Mouse (Mus musculus): ENCODE data around the gene Gtf2h5.

The Gtf2h5 gene

DNA sequence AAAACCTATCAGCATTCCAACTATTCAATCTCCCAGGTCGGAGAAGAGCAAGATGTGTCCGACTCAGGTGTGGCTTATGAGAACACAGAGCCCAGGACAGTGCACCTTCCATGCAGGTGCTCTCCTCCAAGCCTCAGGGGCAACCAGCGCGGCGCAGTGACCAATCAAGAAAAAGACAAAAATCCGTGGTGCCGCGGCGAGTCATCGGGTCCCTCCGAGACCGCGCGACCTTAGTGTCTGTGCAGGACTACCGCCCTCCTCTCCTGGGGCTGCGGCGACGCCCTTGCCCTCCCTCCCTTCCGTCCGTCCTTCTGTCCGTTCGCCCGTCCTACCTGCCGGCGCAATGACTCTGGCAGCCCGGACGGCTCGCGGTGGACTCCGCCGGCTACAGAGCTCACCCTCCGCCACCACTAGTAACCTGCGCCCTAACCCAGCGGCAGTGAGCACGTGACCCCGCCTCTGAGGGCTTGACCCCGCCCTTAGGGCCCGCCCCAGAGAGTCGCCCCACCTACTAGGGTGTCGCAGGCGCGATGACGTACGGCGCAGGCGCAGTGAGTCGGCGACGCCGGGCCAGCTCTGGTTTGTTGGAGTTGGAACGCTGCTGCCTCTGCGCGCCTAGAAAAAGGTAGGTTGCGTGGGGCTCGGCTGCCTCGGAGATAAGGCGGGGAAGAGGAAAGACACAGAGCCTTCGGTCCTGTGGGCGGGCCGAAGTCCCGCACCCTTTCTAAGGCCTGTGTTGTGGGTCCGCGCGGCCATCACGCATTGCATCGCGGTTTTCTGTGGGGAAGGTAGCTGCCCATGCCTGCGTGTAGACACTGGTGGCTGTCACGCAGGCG is at the start of gene Gtf2h5, which contains the start of gene Serac1:
Gene Gtf2h5, plus strand, starts transcription at position 500 of the 836 bp plus-strand sequence.
Gene Serac1, minus strand, starts transcription at position 455 of the 836 bp plus-strand sequence.
- peak; percentile 96 to 97 for DNase-seq (ENCODE audit: low spot score in 2 of 2)

DNA sequence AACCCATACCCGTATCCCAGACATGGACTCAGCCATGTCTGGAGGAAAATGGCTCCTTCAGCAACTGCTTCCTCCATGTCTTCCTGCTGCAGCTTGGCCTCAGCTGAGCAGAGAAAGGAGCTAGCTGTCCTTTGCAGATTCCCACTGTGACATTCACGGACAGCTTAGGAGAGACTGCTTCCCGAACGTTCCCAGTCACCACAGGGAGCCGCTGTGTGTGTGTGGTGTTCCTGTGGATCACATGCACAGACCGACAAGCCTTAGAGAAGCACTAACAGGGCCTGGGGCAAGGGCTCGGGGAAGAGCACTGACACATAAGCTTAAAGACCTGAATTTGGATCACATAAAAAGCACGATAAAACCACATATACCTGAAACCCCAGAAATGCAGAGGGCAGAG is 43.9 kb upstream of the Gtf2h5 start:
- DNase-seq (ENCODE audit: low spot score in 2 of 2): no peak

DNA sequence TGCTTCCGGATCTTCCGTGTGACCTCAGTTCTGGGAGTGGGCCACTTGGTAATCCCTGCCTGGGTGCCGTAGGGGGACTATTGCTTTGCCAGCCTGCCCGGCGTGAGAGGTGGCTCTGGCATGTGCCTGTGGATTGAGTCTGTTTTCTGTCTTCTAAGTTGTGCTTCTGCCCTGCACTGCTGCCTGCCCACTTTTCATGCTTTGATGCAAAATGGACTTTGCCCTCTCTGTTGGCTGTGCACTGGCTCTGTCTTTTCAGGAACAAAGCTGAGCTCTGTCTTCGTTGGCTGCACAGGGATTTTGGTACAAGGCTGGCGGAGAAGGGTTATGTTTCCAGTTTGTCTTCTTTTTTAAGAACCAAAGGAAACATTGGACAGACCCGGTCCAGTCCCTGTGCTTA is 43.1 kb upstream of the Gtf2h5 start:
- DNase-seq (ENCODE audit: low spot score in 2 of 2): no peak

DNA sequence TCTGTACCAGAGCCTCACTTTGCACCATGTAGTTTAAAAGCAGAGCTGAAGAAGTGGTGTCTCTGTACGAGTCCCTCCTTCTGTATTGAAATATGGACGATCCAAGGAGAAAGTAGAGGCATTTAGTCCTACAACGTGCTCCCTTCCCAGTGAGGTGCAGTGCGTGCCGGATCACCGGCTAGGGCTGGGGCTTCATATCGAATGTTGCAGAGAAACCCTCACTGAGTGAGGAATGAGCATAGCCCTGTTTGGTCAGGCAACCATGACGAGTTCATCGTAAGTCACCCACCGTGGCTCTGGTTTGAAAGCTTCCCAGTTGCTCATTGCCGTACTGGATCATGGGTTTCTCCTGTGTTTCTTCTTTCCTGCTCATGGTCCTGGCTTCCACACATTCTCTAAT is 42.7 kb upstream of the Gtf2h5 start:
- no peak for DNase-seq (ENCODE audit: low spot score in 2 of 2)

DNA sequence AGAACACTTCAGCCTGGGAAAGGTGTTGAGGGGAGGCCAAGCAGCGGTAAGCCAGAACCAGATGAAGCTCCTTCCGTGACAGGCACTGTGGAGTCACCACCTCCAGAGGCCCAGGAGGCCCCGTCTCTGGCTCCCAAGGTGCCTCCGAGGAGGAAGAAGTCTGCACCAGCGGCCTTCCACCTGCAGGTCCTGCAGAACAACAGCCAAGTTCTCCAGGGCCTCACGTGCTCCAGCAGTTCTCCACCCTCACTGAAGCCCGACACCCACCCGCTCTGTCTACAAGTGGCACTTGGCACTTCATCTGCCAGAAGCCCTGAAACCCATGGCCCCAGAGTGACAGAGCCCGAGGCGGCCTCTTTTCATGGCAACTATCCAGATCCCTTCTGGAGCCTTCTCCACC is 42.1 kb upstream of the Gtf2h5 start:
- DNase-seq (ENCODE audit: low spot score in 2 of 2): no peak

DNA sequence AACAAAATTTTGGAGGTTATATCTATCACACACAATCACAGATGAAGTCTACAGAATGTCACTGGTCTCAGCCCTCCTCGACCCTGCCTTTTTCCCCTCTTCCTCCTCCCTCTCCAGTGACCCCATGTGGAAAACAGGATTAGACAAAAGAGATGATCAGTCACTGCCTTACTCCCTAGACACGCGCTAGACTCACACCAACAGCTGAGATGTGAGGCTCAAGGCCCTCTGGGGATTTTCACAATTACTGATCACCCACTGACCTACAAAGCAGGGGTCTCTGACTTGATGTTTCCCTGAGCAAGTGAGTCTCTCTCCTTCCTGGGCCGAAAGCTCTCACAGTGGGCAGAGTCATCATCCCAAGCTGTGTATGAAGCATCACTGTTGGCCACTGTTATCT is 26.8 kb upstream of the Gtf2h5 start:
- DNase-seq (ENCODE audit: low spot score in 2 of 2): no peak

DNA sequence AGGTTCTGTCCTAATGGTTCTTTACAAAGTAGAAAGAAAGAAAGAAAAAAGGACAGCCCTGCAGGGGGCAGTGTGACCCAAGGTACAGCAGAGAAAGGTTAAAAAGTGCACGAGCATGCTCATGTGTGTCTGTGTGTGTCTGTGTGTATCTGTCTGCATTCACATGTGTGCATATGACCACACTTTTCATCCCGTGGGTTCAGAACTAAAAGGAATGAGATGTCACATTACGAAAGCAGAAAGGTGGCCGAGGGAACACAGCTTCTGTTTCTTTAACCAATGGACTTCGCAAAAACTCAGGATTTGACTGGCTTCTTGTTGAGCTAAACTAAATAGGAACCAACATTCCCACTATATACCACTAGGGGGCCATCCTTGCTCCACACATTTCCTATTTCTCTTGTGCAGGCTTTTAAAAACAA is 24.6 kb upstream of the Gtf2h5 start:
- no peak for DNase-seq (ENCODE audit: low spot score in 2 of 2)

DNA sequence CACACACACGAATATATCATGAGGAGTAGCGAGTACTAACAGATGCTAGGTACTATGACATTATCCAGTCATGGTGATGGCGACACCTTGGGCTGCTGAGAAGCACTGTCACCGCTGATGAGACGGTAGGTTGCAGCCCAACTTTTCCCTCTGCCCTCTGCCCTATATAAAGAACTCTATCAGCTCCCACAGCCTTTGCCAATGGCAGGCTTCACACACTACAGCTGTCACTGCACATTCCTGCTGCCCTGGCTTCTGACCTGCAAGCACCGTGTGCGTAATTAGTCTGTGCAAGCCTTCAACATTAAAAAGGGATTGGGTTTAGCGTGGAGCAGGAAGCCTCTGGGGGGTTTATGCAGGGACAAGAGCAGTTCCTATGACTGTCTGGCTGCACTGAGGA is 16.8 kb upstream of the Gtf2h5 start:
- DNase-seq (ENCODE audit: low spot score in 2 of 2): no peak

DNA sequence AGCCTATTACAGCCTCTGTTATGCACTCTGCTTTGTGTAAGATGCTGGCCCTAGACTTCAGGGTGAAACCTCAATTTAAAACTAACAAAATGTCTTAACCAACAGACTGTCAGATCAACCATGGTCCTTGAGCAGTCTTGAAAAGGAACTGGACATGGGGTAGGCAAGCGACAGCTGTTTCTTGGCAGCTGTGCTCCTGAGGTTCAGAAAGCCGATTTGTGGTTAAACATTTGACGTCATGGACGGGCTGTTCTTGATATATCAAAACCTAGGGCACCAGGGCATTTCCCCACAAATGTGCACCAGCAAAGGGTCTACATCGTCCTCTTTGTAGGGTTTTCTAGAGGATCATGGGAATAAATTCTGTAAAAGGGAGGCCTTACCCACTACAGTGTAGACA is 16.1 kb upstream of the Gtf2h5 start:
- no peak for DNase-seq (ENCODE audit: low spot score in 2 of 2)

DNA sequence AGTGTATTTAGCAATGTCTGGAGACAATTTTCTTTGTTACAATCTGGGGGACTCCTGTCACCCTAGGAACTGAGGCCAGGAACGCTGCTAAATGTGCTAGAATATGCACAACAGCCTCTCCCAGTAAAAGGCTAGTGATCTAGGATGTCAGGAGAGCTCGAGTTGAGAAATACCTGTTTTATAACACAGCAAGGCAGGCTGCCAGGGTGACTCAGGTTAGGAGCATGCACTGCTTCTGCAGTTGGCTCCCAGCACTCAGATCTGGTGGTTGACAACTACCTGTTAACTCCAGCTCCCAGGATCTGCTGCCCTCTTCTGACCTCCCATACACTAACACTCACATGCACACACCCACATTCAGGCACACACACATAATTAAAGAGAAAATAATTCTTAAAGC is 13.6 kb upstream of the Gtf2h5 start:
- DNase-seq (ENCODE audit: low spot score in 2 of 2): no peak

DNA sequence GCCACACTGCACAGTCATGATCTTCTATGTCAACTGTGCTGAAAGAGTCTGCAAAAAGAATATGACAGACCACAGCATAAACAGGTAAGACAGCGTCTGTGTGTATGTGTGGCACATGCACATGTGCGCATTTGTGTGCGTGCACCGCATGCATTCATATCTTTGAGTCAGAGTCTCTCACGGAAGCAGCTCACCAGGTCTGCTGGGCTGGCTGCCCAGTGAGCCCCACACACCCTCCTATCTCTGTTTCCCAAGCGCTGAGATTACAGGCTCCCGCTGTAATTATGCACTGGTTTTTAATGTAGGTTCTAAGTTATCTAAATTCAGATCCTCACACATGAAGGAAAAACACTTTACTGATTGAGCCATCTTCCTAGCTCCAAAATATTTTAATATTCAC is 12.0 kb upstream of the Gtf2h5 start:
- no peak for DNase-seq (ENCODE audit: low spot score in 2 of 2)

DNA sequence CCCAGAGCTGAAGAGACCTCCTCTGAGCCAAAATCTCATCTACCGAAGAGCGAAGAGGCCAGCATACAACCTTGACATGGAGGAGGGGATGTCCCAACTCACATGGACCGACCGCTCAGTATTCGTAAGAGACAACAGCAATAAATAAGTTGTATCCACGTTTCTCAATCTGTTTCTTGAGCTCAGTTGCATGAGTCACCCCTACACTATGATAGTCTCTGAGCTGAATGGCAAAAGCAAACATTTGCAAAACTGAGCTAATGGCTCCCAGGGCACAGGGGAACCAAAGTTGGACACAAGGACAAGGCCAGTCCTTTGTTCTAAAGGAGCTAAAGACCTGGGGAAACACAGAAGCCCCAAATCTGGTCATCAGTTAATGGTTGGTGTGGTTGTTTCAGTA is 9.7 kb upstream of the Gtf2h5 start:
- DNase-seq (ENCODE audit: low spot score in 2 of 2): no peak

DNA sequence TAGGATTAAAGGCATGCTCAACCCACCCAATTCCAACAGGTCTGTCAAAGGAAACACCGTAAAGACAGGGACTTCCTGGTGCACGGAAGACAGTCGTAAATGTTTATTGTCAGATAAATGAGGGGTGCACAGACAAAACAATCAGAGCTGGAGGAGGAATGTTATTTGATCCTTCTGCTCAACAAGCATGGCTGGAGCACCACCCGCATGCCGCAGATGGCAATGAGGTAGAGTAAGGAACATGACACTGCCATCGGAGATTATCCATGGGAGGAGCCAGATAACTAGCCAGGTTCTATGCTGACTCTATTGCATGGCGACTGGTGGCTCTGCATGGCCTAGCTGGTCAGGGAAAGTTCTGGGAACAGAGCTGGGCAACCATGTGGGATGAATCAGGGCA is 6.2 kb upstream of the Gtf2h5 start:
- DNase-seq (ENCODE audit: low spot score in 2 of 2): no peak

DNA sequence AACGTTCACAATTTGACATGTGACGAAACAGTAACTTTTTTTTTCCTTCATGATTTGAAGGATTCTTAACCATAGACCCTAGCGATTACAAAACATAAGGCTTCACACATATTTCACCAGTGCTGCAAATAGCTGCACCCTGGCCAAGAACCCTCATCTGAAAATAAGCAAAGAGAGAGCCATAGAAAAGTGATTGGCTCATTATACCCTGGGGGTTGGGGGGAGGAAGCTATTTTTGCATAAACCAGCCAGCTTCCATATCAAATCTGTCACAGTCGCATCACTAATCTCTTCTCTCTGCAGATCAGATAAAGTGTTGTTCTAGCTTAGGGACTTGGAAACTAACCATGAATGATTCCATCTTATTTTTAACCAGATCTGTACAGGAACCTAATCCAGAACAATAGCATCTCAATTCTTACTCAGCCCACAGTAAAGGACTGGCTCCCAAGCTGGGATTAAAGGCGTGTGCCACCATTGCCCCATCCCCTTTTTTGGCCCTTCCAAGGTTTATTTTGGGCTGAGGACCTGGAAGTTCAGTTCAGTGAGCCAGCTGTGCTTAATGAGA is 3.8 kb downstream of the Gtf2h5 start:
- no peak for DNase-seq (ENCODE audit: low spot score in 2 of 2)

DNA sequence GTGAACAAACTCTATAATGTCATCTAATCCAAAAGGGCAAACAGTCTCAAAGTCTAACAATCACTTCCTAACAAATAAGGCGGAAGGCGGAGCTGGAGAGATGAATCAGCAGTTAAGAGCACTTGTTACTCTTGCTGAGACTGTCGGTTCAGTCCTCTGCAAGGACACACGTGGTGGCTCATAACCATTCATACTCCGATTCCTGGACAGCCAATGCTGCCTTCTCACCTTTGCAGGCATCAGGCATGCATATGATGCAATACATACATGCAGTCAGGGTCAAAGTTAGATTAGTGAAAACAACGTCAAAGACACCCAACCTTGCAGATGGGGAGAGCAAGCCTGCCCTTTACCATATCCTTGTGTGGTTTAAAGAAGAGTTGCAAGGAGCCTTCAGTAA is 12.0 kb downstream of the Gtf2h5 start:
- no peak for DNase-seq (ENCODE audit: low spot score in 2 of 2)

DNA sequence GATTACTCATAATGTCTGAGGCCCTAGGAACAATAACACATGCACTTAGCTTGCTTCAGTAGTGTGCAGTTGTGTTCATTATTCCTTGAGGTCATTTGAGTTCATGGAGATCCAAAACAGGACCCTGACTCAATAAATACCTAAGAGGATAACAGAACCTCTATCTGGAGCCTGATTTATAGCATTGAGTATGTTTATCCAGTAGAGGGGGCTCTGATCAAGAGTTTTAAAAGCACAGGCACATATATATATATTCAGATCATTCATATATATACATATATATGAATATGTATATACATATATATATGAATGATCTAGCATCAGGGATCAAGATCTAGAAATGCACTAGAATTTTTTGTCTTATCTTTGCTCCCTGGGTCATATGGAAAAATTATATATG is 16.0 kb downstream of the Gtf2h5 start:
- no peak for DNase-seq (ENCODE audit: low spot score in 2 of 2)

DNA sequence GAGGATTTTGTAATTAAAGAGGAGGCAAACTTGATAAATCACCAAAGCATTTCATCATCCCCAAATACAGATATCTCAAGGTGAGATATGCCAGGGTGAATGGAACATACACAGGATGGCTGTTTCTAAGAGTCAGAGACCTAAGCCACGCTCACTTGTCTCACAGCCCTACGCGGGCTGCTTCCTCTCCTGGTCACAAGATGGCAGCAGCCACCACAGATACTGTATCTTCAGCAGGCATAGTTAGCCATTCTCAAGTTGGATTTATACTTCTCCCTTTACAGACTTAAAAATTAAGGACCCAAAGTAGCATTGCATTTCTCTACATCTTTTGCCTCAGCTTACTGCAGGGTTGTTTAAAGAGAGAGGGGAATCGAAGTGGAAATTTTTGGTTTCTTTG is 18.3 kb downstream of the Gtf2h5 start:
- no peak for DNase-seq (ENCODE audit: low spot score in 2 of 2)

DNA sequence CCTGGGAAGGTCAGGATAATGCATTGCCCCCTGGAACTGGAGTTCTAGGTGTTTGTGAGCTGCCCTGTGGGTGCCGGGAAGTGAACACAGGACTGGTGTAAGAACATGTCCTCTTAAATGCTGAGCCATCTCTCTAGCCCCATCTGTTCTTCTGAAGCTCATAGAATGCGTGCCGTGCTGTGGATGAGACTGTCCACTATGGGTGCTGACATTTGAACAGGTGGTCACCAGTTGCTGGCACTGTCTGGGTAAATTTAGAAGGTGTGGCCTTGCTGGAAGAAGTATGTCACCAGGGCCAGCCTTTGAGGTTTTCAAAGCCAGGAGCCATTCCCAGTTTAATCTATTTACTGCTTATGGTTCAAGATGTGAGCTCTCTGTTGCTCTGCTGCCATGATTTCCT is 22.7 kb downstream of the Gtf2h5 start:
- no peak for DNase-seq (ENCODE audit: low spot score in 2 of 2)

DNA sequence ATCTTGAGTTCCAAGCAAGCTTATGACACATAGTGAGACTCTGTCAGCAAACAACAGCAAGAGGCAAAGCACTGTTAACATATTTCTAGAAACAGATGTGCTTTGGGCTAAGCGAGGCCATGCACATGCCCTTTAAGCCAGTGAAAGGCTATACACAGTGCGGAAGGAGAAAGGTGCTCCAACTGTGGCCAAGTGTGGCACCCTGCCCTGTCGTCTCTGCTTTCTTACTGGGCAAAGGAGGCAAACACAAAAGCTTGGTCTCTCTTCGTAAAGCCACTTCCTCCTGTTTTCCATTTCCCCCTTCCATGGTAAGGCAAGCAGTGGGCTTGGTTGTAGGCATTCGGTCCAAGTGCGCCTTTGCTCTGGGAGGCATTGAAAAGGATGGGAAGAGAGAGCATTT is 24.0 kb downstream of the Gtf2h5 start:
- no peak for DNase-seq (ENCODE audit: low spot score in 2 of 2)

DNA sequence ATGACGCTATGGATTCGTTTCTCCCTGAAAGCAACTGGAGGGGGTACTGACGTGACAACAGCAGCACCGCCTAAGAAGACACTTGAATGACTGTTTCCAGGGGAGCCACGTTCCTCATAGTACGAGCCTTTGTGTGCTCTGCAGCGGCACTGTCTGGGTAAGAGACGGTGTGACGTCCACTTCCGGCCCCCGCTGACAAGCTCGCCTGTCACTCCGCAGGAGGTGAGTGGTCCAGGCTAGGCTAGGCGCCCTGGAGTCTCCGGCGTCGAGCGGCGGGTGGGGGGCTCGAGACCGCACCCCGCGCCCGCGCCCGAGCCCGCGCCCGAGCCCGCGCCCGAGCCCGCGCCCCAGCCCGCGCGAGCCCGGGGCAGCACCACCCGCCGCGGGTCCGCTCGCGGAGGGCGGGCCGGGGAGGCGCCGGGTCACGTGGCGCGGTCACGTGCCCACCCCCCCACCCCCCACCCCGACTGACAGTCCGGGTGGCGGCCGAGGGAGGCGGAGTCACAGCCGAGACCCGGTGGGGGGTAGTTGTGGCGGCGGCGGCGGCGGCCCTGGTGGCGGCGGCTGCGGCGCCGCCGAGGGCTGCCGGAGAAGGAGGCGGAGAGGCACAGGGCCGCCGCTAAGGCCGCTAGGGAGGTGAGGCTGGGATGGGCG is 26.9 kb downstream of the Gtf2h5 start, which contains the start of gene Tulp4:
Gene Tulp4, plus strand, starts transcription at position 77 of the 654 bp plus-strand sequence.
- peak; percentile 79 to 80 for DNase-seq (ENCODE audit: low spot score in 2 of 2)

DNA sequence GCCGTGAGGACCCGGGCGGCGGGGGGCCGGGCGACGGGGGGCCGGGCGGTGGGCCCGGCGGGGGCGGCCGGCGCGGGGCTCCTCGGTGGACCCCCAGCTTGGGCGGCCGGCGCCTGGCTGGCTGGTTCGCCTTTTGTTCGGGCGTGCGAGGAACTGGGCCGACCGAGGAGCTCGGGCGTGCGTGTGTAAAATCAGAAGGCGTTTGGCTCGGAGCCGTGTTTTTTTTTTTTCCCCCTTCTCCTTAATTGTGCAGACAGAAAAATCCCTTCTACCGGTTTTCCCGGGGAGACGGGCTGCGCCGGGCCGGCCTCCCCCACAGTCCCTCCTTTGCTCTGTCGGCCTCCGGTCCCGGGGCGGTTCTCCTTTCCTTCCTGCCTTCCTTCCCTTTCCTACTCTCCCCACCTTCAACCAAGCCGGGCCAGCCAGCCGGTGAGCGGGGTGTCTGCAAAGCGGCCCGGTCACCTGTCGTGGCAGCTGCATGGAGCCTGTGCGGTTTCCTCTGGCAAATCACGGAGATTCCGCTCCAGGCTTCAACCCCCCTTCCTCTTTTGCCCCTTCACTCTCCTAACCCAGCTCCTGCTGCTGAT is 27.5 kb downstream of the Gtf2h5 start:
- DNase-seq (ENCODE audit: low spot score in 2 of 2): peak; percentile 37 to 63

DNA sequence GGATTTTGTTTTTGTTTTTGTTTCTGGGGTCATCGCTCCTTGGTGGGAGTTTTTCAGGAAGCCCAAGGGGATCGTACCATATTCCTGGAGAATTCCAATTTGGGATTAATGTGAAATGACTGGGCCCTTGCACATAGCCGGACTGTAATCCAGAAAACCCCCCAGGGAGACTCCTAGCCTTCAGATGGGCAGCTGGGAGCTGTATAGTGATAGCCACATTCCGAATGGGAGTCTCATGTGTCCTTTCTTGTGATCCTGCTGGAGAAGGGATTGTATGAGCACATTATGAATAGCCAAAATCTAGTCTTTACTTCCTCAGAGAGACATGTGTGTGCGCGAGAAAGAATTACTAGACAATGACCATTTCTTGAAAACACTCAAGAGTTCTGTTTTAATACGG is 28.6 kb downstream of the Gtf2h5 start:
- DNase-seq (ENCODE audit: low spot score in 2 of 2): no peak

DNA sequence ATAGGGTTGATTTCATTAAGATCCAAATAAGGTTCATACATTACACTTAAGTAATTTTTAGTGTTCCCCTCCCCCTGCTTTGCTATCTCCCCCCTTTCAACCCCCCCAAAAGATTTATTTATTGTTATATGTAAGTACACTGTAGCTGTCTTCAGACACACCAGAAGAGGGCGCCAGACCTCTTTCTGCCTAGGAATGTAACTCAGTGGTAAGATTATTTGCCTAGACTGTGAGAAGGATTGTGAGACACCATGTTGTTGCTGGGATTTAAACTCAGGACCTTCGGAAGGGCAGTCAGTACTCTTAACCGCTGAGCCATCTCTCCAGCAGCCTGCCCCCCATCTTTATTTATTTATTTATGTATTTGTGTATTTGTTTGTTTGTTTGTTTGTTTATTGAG is 31.4 kb downstream of the Gtf2h5 start:
- DNase-seq (ENCODE audit: low spot score in 2 of 2): no peak

Data from urinary bladder, postnatal 4 days (tissue).